Mouse (Mus musculus) limb, embryonic 13.5 days (tissue): Measurements from ENCODE around the gene Ipo11. TPM values are rescaled to one million over a fixed set of nuclear protein-coding genes. Genes with fewer than 3 reads are reported as not detected.

Experiments used
- ATAC-seq: fragments of 200-750 bp; cut with Nextera tagmentation; 2 replicates; pipeline ENCODE4 v1.8.0; 2017; ENCODE audit warnings: low read depth, moderate number of reproducible peaks, moderate TSS enrichment; ENCODE audit not compliant: low FRiP score
- H3K27ac ChIP-seq: fragments of 300-500 bp; sonication (generic); 2 replicates; pipeline ENCODE4 v1.5.1; 2015; ENCODE audit warnings: inconsistent platforms, mild to moderate bottlenecking, moderate library complexity
- H3K27me3 ChIP-seq: fragments of 300-500 bp; sonication (generic); 2 replicates; pipeline ENCODE4 v1.6.1; 2015; ENCODE audit warnings: mild to moderate bottlenecking, inconsistent platforms
- H3K36me3 ChIP-seq: fragments of 300-500 bp; sonication (generic); 2 replicates; pipeline ENCODE4 v1.6.1; 2015; ENCODE audit warnings: inconsistent platforms, mild to moderate bottlenecking, moderate library complexity
- H3K4me1 ChIP-seq: fragments of 300-500 bp; sonication (generic); 2 replicates; pipeline ENCODE4 v1.6.1; 2015; ENCODE audit warnings: inconsistent platforms
- H3K4me2 ChIP-seq: fragments of 300-500 bp; sonication (generic); replicated peaks from 2 replicates; pipeline ENCODE4 v1.6.1; 2015; ENCODE audit warnings: inconsistent platforms, mild to moderate bottlenecking, moderate library complexity
- H3K4me3 ChIP-seq: fragments of 300-500 bp; sonication (generic); 2 replicates; pipeline ENCODE4 v1.5.1; 2015; ENCODE audit warnings: moderate library complexity, mild to moderate bottlenecking, inconsistent platforms
- H3K9ac ChIP-seq: fragments of 300-500 bp; sonication (generic); 2 replicates; pipeline ENCODE4 v1.6.1; 2015; ENCODE audit warnings: mild to moderate bottlenecking, inconsistent platforms
- H3K9me3 ChIP-seq: fragments of 300-500 bp; sonication (generic); 2 replicates; pipeline ENCODE4 v1.6.1; 2016; ENCODE audit warnings: inconsistent platforms
- WGBS: fragments of 180-500 bp; shearing (Covaris S2); methylation state at CpG from one replicate; pipeline ENCODE4 v1.1.7; 2015; 5-methylcytosine and 5-hydroxymethylcytosine counted together
- polyA plus RNA-seq: library from polyadenylated mRNA; unstranded; fragments of >200 nt; fragmentation: Nextera tagmentation; extraction: Ambion mirVana; gene quantifications from 2 replicates; pipeline ENCODE4 v1.2.1, GENCODE M21; 2015

The Ipo11 gene
- polyA plus RNA-seq, 1 experiment from 2014 or later: 46.3 TPM

DNA sequence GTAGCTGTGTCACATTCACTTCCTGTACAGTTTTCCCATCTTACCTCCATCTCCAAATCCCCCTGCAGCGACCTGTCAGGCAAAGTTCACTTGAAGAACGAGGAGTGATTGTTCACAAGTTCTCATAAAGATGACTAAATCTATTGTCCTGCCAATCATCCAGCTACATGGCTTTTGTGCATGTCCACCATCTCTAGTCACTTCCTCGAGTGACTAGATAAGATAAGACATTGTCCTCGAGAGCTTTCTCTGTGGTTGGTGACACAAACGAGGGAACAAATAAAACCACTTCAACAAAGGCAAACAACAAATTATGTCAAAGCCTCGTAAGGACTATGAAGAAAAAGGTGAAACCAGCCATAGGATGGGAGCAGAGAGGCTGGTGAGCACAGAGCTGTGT lies 191.6 kb downstream of the Ipo11 start:
- Histone ChIP-seq H3K9me3 (no peaks in the 10 kb centered on the region), H3K4me2 (no peak overlapping the region), H3K4me3 (no peak overlapping the region), H3K27ac (no peak overlapping the region), H3K27me3 (no peaks in the 10 kb centered on the region), H3K4me1 (no peaks in the 10 kb centered on the region), H3K9ac (no peak overlapping the region), H3K36me3 (no peaks in the 10 kb centered on the region)
- WGBS: 76% methylated on average over 6 of the region's 6 CpGs
- ATAC-seq: no peak

Other genes starting within 250 kb of the Ipo11 start
- 52.0 and 53.9 TPM in 2 replicates for gene Dimt1, start 10.2 kb upstream of the Ipo11 start, polyA plus RNA-seq
- 20.2 and 22.4 TPM in 2 replicates for gene Kif2a, start 85.2 kb upstream of the Ipo11 start, polyA plus RNA-seq